Mouse (Mus musculus) stomach, embryonic 15.5 days (tissue): ENCODE measurements around the gene Cyp2d40. TPM values are rescaled to one million over a fixed set of nuclear protein-coding genes. Genes with fewer than 3 reads are reported as not detected.
"Not testable (repeated sequence)": the region's sequence is repeated elsewhere in the genome, so short reads cannot be mapped to it uniquely, and the experiment has no call there.

ENCODE experiments used
- ATAC-seq: fragments of 200-750 bp; cut with Nextera tagmentation; 2 replicates; pipeline ENCODE4 v1.8.0; 2017; ENCODE audit warnings: low read depth, moderate number of reproducible peaks, moderate TSS enrichment; ENCODE audit not compliant: insufficient read depth, low FRiP score
- H3K27ac ChIP-seq: fragments of 300-500 bp; sonication (generic); 2 replicates; pipeline ENCODE4 v1.5.1; 2015; ENCODE audit warnings: mild to moderate bottlenecking, inconsistent platforms
- H3K27me3 ChIP-seq: fragments of 300-500 bp; sonication (generic); replicated peaks from 2 replicates; pipeline ENCODE4 v1.6.1; 2015; ENCODE audit warnings: inconsistent platforms
- H3K36me3 ChIP-seq: fragments of 300-500 bp; sonication (generic); 2 replicates; pipeline ENCODE4 v1.6.1; 2015; ENCODE audit warnings: inconsistent platforms
- H3K4me1 ChIP-seq: fragments of 300-500 bp; sonication (generic); 2 replicates; pipeline ENCODE4 v1.6.1; 2015; ENCODE audit warnings: inconsistent platforms
- H3K4me2 ChIP-seq: fragments of 300-500 bp; sonication (generic); 2 replicates; pipeline ENCODE4 v1.6.1; 2015; ENCODE audit warnings: mild to moderate bottlenecking, inconsistent platforms
- H3K4me3 ChIP-seq: fragments of 300-500 bp; sonication (generic); replicated peaks from 2 replicates; pipeline ENCODE4 v1.5.1; 2015; ENCODE audit warnings: inconsistent platforms
- H3K9ac ChIP-seq: fragments of 300-500 bp; sonication (generic); 2 replicates; pipeline ENCODE4 v1.6.1; 2015; ENCODE audit warnings: inconsistent platforms
- H3K9me3 ChIP-seq: fragments of 300-500 bp; sonication (generic); 2 replicates; pipeline ENCODE4 v1.6.1; 2016; ENCODE audit warnings: inconsistent platforms
- WGBS: fragments of 180-500 bp; shearing (Covaris S2); methylation state at CpG from one replicate; pipeline ENCODE4 v1.1.7; 2015; 5-methylcytosine and 5-hydroxymethylcytosine counted together
- microRNA-seq: library from miRNA; unstranded; fragments of <30 nt; microRNA quantifications from one replicate; pipeline ENCODE4, GENCODE M21; 2016
- polyA plus RNA-seq: library from polyadenylated mRNA; unstranded; fragments of >200 nt; fragmentation: Nextera tagmentation; extraction: Ambion mirVana; gene quantifications from 2 replicates; pipeline ENCODE4 v1.2.1, GENCODE M21; 2015

Cyp2d40 gene
- polyA plus RNA-seq, 1 experiment from 2014 or later: not detected

- Histone ChIP-seq H3K4me1 (no peaks in the 10 kb centered on the region), H3K27me3 (no peaks in the 10 kb centered on the region), H3K9ac (no peak overlapping the region), H3K4me2 (no peak overlapping the region), H3K27ac (no peak overlapping the region), H3K4me3 (no peak overlapping the region), H3K9me3 (no peaks in the 10 kb centered on the region), H3K36me3 (no peaks in the 10 kb centered on the region)
- WGBS: 65% methylated on average over 1 of the region's 1 CpGs
- ATAC-seq: no peak
These were observed 19.8 kb upstream of the Cyp2d40 start for GRCm38 (mm10) chr15:82783800-82784199.

DNA sequence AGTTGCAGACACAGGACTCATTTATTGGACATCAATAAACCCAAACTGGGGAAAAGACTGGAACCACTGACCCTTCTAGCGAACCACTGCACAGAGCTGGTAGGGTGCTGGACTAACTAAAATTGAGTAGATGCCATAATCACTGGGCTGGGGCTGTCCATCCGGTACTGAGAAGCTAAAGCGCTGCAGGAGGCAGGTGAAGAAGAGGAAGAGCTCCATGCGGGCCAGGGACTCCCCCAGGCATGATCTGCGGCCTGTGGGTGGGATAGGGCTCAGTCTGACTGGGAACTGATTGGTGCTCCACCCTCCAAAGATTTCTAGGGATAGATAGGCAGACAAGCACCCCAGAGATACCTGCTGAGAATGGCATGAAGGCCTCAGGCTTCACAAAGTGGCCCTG lies 13.9 kb upstream of the Cyp2d40 start:
- WGBS: 87% methylated on average over 5 of the region's 5 CpGs
- H3K9ac ChIP-seq, H3K4me2 ChIP-seq, H3K27me3 ChIP-seq, ATAC-seq, H3K9me3 ChIP-seq, H3K27ac ChIP-seq, H3K4me1 ChIP-seq, H3K36me3 ChIP-seq, H3K4me3 ChIP-seq: not testable (repeated sequence)

DNA sequence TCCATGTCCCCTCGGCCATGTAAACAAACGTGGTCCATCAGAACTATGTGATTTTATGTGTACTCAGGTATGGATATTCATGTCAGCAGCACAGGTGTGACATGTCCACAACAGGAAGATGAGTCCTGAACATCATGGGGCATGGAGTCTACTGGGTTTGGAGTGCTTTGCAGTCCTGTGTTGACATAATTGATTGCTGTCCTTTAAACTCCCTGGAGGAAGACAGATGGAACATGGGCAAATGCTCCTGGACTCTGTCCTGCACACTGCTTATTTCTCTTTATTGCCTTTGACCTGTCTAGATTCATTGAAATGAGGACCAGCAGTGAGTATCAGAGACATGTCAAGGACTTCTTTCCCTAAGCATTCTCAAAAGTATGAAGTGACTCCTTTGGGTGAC lies 2.0 kb upstream of the Cyp2d40 start:
- 75% methylated on average over 2 of the region's 2 CpGs for WGBS
- no peak for ATAC-seq
- no peaks in the 10 kb centered on the region for H3K27me3 ChIP-seq
- no peaks in the 10 kb centered on the region for H3K9me3 ChIP-seq
- H3K27ac ChIP-seq: no peak overlapping the region
- no peak overlapping the region for H3K9ac ChIP-seq
- no peaks in the 10 kb centered on the region for H3K36me3 ChIP-seq
- H3K4me1 ChIP-seq: no peaks in the 10 kb centered on the region
- H3K4me3 ChIP-seq: no peak overlapping the region
- no peak overlapping the region for H3K4me2 ChIP-seq

GRCm38 (mm10) chr15:82764881-82765280 lies 898 bp upstream of the Cyp2d40 start:
- H3K36me3 ChIP-seq: no peaks in the 10 kb centered on the region
- H3K9me3 ChIP-seq: no peaks in the 10 kb centered on the region
- H3K27me3 ChIP-seq: no peaks in the 10 kb centered on the region
- no peak overlapping the region for H3K27ac ChIP-seq
- no peak overlapping the region for H3K4me3 ChIP-seq
- no peak overlapping the region for H3K9ac ChIP-seq
- ATAC-seq: no peak
- no peaks in the 10 kb centered on the region for H3K4me1 ChIP-seq
- WGBS: 76% methylated on average over 6 of the region's 6 CpGs
- H3K4me2 ChIP-seq: no peak overlapping the region

DNA sequence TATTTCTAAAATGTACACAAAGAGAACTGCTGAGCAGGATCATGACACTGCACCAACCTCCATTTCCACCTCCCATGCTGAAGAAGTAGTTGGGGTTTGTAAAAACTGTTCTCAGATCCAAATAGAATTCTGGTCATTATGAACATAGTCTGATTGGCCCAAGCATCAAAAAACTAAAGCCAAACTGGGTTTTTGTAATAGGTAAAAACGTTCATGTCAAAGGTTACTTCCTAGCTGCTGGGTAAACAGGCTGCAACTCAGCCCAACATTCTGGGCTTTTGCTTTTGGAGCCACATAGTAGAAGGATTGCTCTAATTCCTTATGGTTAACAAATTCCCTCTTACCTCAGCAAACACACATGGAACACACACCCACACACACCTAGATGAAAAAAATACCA lies 15.8 kb downstream of the Cyp2d40 start:
- H3K9ac ChIP-seq: no peak overlapping the region
- no peak overlapping the region for H3K27ac ChIP-seq
- H3K4me1 ChIP-seq: no peaks in the 10 kb centered on the region
- 51% methylated on average over 1 of the region's 1 CpGs for WGBS
- no peaks in the 10 kb centered on the region for H3K9me3 ChIP-seq
- H3K4me3 ChIP-seq: no peak overlapping the region
- no peak for ATAC-seq
- no peak overlapping the region for H3K4me2 ChIP-seq
- no peaks in the 10 kb centered on the region for H3K36me3 ChIP-seq
- no peaks in the 10 kb centered on the region for H3K27me3 ChIP-seq

DNA sequence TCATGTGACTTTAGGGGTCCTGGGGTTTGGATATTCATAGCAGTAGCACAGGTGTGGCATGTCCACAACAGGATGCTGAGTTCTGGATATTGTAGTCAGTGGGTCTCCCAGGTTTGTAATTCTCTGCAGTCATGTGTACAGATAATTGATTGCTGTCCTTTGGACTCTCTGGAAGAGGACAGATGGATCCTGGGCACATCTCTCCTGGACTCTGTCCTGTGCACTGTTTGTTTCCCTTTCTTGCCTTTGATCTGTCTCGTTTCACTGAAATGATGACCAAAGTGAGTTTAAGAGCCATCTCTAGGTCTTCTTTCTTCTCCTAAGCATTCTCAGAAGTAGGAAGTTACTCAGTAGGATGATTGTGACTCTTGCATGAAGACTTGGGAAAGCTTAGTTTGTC lies 16.5 kb downstream of the Cyp2d40 start:
- Histone ChIP-seq H3K36me3 (no peaks in the 10 kb centered on the region), H3K4me2 (no peak overlapping the region), H3K9me3 (no peaks in the 10 kb centered on the region), H3K4me3 (no peak overlapping the region), H3K27me3 (no peaks in the 10 kb centered on the region), H3K27ac (no peak overlapping the region), H3K4me1 (no peaks in the 10 kb centered on the region), H3K9ac (no peak overlapping the region)
- 50% methylated on average over 1 of the region's 1 CpGs for WGBS
- ATAC-seq: no peak

- WGBS: 89% methylated on average over 4 of the region's 4 CpGs
- H3K9ac ChIP-seq, H3K27ac ChIP-seq, ATAC-seq, H3K4me2 ChIP-seq, H3K27me3 ChIP-seq, H3K4me3 ChIP-seq, H3K4me1 ChIP-seq, H3K9me3 ChIP-seq, H3K36me3 ChIP-seq: not testable (repeated sequence)
These were observed 30.6 kb downstream of the Cyp2d40 start for GRCm38 (mm10) chr15:82733331-82733925.

Small RNAs within 50 kb of the gene (microRNA-seq; reads per million reads assigned to microRNA genes)
- gene Gm27618: not detected

Other genes starting within 250 kb of the Cyp2d40 start
- not detected in 2 replicates for gene Cyp2d12, start 209.1 kb downstream of the Cyp2d40 start, polyA plus RNA-seq
- gene Cyp2d34, start 143.2 kb downstream of the Cyp2d40 start, polyA plus RNA-seq: not detected in 2 replicates
- 12.6 and 15.2 TPM in 2 replicates for gene Cyp2d26, start 30.1 kb upstream of the Cyp2d40 start, polyA plus RNA-seq
- 8.3 and 8.6 TPM in 2 replicates for gene Tcf20, start 223.7 kb upstream of the Cyp2d40 start, polyA plus RNA-seq